Mouse (Mus musculus) forebrain, embryonic 15.5 days (tissue): Measurements from ENCODE around the gene Fyb. TPM values are rescaled to one million over a fixed set of nuclear protein-coding genes. Genes with fewer than 3 reads are reported as not detected.

Source experiments
- ATAC-seq: fragments of 200-750 bp; cut with Nextera tagmentation; replicated peaks from 2 replicates; pipeline ENCODE4 v1.8.0; 2017; ENCODE audit warnings: mild to moderate bottlenecking, moderate TSS enrichment, moderate library complexity
- H3K27ac ChIP-seq: fragments of 300-500 bp; sonication (generic); replicated peaks from 2 replicates; pipeline ENCODE4 v1.5.1; 2015; ENCODE audit warnings: mild to moderate bottlenecking, inconsistent platforms
- H3K27me3 ChIP-seq: fragments of 300-500 bp; sonication (generic); 2 replicates; pipeline ENCODE4 v1.6.1; 2015; ENCODE audit warnings: inconsistent platforms
- H3K36me3 ChIP-seq: fragments of 300-500 bp; sonication (generic); 2 replicates; pipeline ENCODE4 v1.6.1; 2015; ENCODE audit warnings: mild to moderate bottlenecking, inconsistent platforms
- H3K4me1 ChIP-seq: fragments of 300-500 bp; sonication (generic); 2 replicates; pipeline ENCODE4 v1.6.1; 2015; ENCODE audit warnings: inconsistent platforms
- H3K4me2 ChIP-seq: fragments of 300-500 bp; sonication (generic); replicated peaks from 2 replicates; pipeline ENCODE4 v1.6.1; 2015; ENCODE audit warnings: mild to moderate bottlenecking, inconsistent platforms
- H3K4me3 ChIP-seq: fragments of 300-500 bp; sonication (generic); 2 replicates; pipeline ENCODE4 v1.5.1; 2015; ENCODE audit warnings: mild to moderate bottlenecking, inconsistent platforms
- H3K9ac ChIP-seq: fragments of 300-500 bp; sonication (generic); replicated peaks from 2 replicates; pipeline ENCODE4 v1.6.1; 2015; ENCODE audit warnings: mild to moderate bottlenecking, inconsistent platforms
- H3K9me3 ChIP-seq: fragments of 300-500 bp; sonication (generic); 2 replicates; pipeline ENCODE4 v1.6.1; 2016; ENCODE audit warnings: inconsistent platforms
- WGBS: fragments of 180-500 bp; shearing (Covaris S2); methylation state at CpG from one replicate; pipeline ENCODE4 v1.1.7; 2015; ENCODE audit warnings: mixed read lengths; 5-methylcytosine and 5-hydroxymethylcytosine counted together
- polyA plus RNA-seq: library from polyadenylated mRNA; unstranded; fragments of >200 nt; fragmentation: Nextera tagmentation; extraction: Ambion mirVana; gene quantifications from 2 replicates; pipeline ENCODE4 v1.2.1, GENCODE M21; 2015

Gene Fyb
- polyA plus RNA-seq, 1 experiment from 2014 or later: 2.5 TPM

DNA sequence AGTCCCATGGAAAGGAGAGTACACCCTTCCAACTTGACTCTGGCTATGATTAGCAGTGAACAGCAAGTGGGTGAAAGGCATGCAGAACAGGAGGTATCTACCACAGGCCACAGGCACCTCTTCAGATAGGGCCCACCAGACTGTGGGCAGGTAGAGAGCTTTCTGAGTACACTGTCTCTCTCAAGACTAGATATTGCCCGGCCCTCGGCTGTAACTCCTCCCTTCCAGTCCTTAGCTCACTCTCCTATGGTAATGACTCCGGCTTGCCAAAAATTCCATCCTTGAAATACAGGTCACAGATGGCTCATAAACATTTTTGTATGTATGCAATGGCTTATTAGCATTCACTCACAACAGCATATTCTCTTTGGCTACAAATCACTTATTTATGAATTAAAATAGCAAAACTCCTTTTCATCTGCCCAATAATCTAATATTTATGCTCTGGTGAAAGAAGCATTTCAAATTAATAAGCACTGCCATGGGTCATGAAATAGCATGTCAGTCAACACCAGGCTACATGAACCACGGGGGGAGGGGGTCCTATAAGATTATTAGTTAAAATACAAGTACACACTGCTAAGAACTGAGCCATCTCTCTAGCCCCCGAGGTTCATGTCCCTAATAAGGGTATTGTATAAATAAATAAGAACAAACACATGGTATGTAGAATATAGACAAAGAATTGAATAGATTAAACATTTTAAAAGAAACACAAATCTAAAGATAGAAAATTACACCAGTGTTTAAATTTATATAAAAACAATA is 93.9 kb downstream of the Fyb start:
- H3K4me2 ChIP-seq: no peak overlapping the region
- peak; percentile 43; the same call in 1 of the 2 replicates for ATAC-seq
- no peak overlapping the region for H3K4me3 ChIP-seq
- 71% methylated on average over 5 of the region's 5 CpGs for WGBS
- no peaks in the 10 kb centered on the region for H3K27me3 ChIP-seq
- H3K4me1 ChIP-seq: no peaks in the 10 kb centered on the region
- H3K9ac ChIP-seq: no peak overlapping the region
- no peak overlapping the region for H3K27ac ChIP-seq
- no peaks in the 10 kb centered on the region for H3K36me3 ChIP-seq
- H3K9me3 ChIP-seq: no peaks in the 10 kb centered on the region

DNA sequence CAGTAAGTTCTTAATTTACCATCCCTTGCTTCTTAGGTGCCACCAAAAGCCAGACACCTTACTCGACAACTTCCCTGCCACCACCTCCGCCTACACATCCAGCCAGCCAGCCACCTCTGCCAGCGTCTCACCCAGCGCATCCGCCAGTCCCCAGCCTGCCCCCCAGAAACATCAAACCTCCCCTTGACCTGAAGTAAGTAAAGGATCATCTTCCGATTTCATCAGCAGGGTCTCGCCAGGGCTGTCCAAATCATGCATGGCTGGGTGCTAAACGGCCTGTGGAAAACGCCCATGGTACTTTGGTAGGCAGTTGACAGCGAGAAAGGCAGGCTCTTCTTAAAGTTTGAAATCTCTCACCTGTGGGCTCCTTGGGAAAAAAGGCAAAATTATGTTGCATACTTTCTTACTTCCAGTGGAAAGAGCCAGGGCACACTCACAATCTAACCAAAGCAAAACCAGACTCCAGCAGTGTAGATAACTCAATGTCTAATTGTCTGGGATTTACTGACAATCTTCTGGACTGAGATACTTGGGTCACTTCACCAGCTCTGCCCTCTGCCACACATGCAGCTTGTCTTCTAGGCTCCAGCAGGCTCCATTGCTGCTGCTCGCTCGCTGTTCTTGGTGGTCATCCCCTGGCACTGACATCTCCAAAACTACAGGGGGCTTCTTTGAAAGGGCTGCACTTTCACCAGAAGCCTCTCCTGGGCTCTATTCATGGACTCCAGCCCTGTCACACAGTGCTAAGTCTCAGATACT is 97.1 kb downstream of the Fyb start:
- Histone ChIP-seq H3K4me3 (no peak overlapping the region), H3K4me1 (peaks cover 4% of the 10 kb centered on the region; the same call in 1 of the 2 replicates), H3K9me3 (no peaks in the 10 kb centered on the region), H3K36me3 (no peaks in the 10 kb centered on the region), H3K27me3 (no peaks in the 10 kb centered on the region), H3K27ac (no peak overlapping the region), H3K9ac (no peak overlapping the region), H3K4me2 (no peak overlapping the region)
- WGBS: 90% methylated on average over 12 of the region's 12 CpGs
- ATAC-seq: no peak

DNA sequence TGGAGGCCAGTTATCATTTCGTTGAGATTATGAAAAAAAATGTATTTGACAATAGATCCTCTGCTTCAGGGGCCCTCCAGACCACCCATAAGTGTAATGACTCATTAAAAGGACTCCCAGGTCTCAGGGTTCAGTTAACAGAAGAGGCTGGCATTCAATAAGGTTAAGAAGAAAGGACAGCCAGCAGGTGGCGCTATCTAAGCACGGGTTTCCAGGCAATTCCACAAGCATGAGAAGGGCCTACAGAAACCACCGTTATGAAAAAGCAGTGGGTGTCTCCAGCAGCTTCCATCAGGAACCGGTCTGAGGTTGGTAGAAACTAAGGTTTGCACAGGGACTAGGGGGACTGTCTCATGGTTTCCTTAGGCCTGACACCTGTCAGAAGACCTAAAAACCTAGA is 99.9 kb downstream of the Fyb start:
- peaks cover 13% of the 10 kb centered on the region for H3K4me1 ChIP-seq
- H3K9ac ChIP-seq: no peak overlapping the region
- no peaks in the 10 kb centered on the region for H3K9me3 ChIP-seq
- 3% methylated on average over 5 of the region's 5 CpGs for WGBS
- H3K27ac ChIP-seq: no peak overlapping the region
- no peak overlapping the region for H3K4me2 ChIP-seq
- no peaks in the 10 kb centered on the region for H3K27me3 ChIP-seq
- H3K4me3 ChIP-seq: no peak overlapping the region
- ATAC-seq: peak; percentile 30; the same call in 1 of the 2 replicates
- no peaks in the 10 kb centered on the region for H3K36me3 ChIP-seq

DNA sequence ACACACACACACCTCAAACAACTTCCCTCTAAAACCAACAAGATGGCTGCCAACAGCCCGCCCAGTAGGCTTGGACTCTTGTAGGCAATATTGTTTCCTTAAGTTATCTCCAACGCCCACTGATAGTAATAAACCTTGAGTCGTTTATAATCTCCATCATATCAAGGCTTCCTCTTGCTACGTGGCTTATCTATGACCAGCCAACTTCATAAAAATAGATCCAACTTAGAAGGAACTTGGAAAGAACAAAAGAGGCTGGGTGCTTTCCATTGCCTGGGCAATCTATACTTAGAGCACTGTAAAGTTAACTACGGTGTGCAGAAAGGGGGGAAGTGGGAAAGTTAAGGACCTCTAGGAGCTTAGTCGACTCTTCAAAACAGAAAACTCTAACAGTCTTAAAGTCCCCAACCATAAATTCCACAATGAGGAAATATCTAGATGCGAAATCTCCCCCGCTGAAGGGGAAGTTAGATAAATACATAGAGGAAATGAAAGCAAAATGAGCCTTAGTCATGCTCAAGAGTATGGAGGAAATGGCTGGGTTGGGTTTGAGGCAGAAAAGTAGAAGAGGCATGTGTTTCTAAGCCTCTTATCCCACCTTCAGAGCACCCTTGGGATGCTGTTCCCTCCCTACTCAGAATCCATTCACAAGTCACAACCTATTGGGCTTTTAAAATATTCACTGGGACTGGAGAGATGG is 101.0 kb downstream of the Fyb start:
- 95% methylated on average over 8 of the region's 8 CpGs for WGBS
- H3K4me2 ChIP-seq: no peak overlapping the region
- no peak overlapping the region for H3K27ac ChIP-seq
- ATAC-seq: no peak
- H3K4me3 ChIP-seq: no peak overlapping the region
- H3K27me3 ChIP-seq: no peaks in the 10 kb centered on the region
- peaks cover 13% of the 10 kb centered on the region for H3K4me1 ChIP-seq
- no peaks in the 10 kb centered on the region for H3K36me3 ChIP-seq
- no peak overlapping the region for H3K9ac ChIP-seq
- H3K9me3 ChIP-seq: no peaks in the 10 kb centered on the region

DNA sequence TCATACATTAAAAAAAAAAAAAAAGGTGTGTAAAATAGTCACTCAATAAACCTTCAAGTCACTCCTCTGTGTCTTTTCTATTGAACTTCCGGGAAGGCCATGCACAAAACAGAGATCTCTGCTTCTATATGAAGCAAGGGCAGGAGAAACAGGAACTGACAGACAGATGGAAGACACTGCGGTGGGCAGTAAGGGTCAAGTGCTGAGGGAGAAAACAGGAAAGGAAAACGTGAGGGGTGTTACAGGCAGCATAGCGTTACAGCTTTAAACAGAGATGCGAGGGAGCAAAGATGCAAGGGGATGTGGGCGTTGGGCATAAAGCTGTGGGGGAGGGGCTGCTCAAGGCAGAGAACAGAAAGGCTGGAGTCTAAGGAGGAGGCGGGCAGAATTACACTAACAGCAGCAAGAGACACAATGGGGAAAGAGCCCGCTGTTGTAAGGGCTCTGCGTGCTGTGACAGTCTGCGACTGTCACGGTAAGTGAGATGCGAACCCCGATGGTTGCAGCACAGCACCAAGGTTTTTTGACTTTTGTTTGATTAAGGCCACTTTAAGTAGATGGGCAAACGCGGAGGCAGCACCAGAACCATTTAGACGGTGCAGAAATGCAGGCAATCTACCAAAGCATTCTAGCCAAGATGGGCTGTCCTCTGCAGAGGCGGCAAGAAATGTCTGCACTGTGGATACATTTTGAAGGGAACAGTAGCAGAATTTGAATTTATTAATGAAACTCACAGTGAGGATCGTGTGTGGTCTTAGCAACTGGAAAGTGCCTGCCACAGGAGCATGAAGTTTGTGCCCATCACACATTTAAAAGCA is 101.9 kb downstream of the Fyb start:
- peak; percentile 75 for ATAC-seq
- H3K36me3 ChIP-seq: no peaks in the 10 kb centered on the region
- no peaks in the 10 kb centered on the region for H3K27me3 ChIP-seq
- H3K27ac ChIP-seq: no peak overlapping the region
- H3K9ac ChIP-seq: peak overlapping the region; percentile 18; the same call in 1 of the 2 replicates
- H3K4me2 ChIP-seq: peak overlapping the region; percentile 41
- WGBS: 9% methylated on average over 18 of the region's 18 CpGs
- H3K4me3 ChIP-seq: peak overlapping the region; percentile 31
- peaks cover 13% of the 10 kb centered on the region for H3K4me1 ChIP-seq
- H3K9me3 ChIP-seq: no peaks in the 10 kb centered on the region

DNA sequence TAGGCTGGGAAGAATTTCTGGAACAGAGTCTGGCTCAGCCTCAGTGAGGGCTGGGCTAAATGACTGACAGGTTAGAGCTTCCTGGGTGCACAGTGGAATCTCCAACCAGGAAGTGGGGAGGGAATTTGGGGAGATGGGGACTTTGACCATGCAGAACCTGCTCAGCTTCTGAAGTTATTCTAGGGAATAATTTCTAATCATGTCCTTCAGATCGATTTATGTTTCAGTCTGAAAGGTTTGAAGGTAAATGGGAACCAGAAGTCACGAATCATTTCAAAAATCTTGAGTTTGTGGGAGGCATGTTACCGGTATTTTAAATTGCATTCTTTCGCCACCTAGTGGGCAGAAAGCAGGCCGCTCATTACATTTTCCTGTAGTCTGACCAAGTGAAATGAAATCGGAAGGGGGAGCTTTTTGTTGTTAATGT is 103.0 kb downstream of the Fyb start:
- no peaks in the 10 kb centered on the region for H3K9me3 ChIP-seq
- WGBS: 2% methylated on average over 6 of the region's 6 CpGs

DNA sequence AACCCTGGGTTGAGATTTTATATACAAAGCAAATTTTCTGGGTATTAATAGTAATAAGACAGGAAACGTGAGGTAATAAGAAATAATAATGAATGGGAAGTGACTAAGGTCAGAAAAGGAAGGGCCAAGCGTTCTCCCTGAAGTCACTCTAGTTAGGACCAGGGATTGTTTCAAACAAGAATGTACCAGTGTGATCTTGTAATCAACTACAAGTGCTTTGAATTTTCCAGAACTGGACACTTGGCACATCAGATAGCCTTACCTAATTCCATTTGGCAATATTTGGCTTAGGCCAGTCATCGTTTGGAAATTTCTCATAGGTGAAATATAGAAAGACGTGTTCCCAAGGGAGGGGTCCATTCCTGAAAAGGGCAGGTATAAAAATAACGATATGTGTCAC is 103.5 kb downstream of the Fyb start:
- WGBS: 71% methylated on average over 5 of the region's 5 CpGs
- Histone ChIP-seq H3K27me3 (no peaks in the 10 kb centered on the region), H3K4me1 (peaks cover 13% of the 10 kb centered on the region), H3K4me3 (no peak overlapping the region), H3K36me3 (no peaks in the 10 kb centered on the region), H3K9ac (no peak overlapping the region), H3K4me2 (no peak overlapping the region), H3K9me3 (no peaks in the 10 kb centered on the region), H3K27ac (no peak overlapping the region)
- no peak for ATAC-seq

More for the DNA sequence above, 103.0 kb downstream of the Fyb start:
- peak; percentile 66 for ATAC-seq
- Histone ChIP-seq H3K4me2 (peak overlapping the region; percentile 41), H3K27ac (no peak overlapping the region), H3K27me3 (no peaks in the 10 kb centered on the region), H3K9ac (0 out of 2 replicates have a peak overlapping the region, but pooled peaks have one; percentile 7), H3K4me1 (peaks cover 13% of the 10 kb centered on the region), H3K36me3 (no peaks in the 10 kb centered on the region), H3K4me3 (peak overlapping the region; percentile 21)

DNA sequence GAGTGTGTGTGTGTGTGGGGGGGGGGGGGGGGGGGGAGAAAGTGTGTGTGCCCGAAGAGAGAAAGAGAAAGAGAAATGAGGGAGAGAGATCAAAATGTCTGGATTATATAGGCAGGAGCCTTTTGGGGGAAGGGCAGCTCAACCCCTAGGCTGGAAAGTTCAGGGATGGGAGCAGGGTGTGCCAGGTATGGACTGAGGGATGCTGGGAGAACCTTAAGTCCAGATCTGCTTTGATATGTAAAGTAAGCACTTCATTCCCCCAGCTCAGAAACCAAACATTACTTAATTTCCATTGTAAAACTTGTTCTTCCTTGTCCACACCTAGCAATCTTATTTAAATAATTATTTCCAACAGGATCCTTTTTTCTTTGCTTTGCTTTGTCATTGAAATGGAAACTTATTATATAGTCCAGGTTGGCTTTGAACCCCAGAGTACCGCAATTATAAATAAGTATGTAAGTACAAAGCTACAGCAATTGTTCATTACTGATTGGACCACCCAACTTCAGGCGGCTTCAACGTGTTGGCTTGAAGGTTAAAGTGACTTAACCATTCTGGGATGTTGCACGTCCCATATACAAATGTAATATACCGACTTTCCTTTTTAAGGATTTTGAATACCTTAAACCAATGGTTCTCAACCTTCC is 105.9 kb downstream of the Fyb start:
- no peaks in the 10 kb centered on the region for H3K36me3 ChIP-seq
- no peak overlapping the region for H3K27ac ChIP-seq
- no peak for ATAC-seq
- 89% methylated on average over 5 of the region's 6 CpGs for WGBS
- no peak overlapping the region for H3K4me3 ChIP-seq
- H3K4me2 ChIP-seq: no peak overlapping the region
- no peaks in the 10 kb centered on the region for H3K9me3 ChIP-seq
- H3K9ac ChIP-seq: no peak overlapping the region
- H3K4me1 ChIP-seq: peaks cover 13% of the 10 kb centered on the region
- H3K27me3 ChIP-seq: no peaks in the 10 kb centered on the region

DNA sequence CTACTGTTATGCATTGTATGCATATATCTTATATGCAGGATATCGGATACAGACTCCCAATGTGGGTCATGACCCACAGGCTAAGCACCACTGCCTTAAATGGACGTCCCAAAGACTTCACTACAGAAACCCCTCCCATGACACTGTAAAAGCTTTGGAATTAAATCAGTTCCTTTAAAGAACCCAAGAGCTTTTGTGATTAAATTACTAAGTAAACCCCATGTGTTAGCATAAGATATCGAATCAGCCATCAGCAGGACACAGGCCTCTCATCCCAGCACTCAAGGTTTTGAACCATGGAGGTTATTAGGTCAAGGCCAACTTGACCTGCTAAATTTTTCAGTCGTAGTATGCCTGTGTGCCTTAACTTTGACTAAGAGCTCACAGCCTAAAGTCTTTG is 106.5 kb downstream of the Fyb start:
- no peak for ATAC-seq
- no peaks in the 10 kb centered on the region for H3K36me3 ChIP-seq
- no peak overlapping the region for H3K4me3 ChIP-seq
- no peak overlapping the region for H3K4me2 ChIP-seq
- no peaks in the 10 kb centered on the region for H3K27me3 ChIP-seq
- H3K9ac ChIP-seq: no peak overlapping the region
- 81% methylated on average over 4 of the region's 4 CpGs for WGBS
- no peaks in the 10 kb centered on the region for H3K9me3 ChIP-seq
- H3K4me1 ChIP-seq: peaks cover 13% of the 10 kb centered on the region
- no peak overlapping the region for H3K27ac ChIP-seq

DNA sequence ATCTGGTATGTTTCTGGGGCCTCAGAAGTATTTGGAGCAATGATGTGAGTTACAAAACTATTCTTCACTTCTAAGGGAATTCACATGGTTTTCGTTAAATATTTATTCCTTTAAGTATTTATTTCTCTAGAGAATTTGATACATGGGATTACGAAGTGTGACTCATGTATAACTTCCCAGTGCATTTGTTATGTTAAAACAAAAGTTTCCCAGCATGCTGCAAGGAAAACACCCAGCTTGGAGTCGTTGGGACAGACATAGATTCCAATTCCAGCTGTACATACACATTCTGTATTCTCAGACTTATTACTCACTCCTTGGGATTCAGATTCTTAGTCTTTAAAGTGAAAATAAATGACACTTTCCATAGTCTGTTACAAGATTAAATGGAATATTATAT is 112.8 kb downstream of the Fyb start:
- Histone ChIP-seq H3K27ac (no peak overlapping the region), H3K36me3 (no peaks in the 10 kb centered on the region), H3K9ac (no peak overlapping the region), H3K4me2 (no peak overlapping the region), H3K27me3 (no peaks in the 10 kb centered on the region), H3K9me3 (no peaks in the 10 kb centered on the region), H3K4me1 (no peaks in the 10 kb centered on the region), H3K4me3 (no peak overlapping the region)
- ATAC-seq: no peak
- 79% methylated on average over 3 of the region's 3 CpGs for WGBS

DNA sequence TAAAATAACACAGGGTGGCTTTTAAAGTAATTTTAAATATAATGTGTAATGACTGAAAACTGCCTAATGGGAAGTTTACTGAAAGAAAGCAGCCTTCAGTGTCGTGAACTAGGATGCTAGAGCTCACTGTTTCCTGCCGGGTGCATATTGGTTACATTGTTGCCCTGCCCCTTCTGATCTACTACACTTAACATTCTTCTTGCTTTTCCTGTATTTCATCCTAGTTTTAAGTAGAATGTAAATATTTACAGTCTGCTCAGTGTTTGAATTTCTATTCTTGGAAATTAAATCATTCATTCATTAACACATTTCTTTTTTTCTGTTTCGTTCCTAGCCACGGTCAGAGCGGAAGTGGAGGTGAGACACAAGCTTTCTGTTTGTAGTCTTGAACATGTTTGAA is 119.6 kb downstream of the Fyb start:
- no peaks in the 10 kb centered on the region for H3K9me3 ChIP-seq
- ATAC-seq: no peak
- no peak overlapping the region for H3K27ac ChIP-seq
- H3K9ac ChIP-seq: no peak overlapping the region
- no peaks in the 10 kb centered on the region for H3K27me3 ChIP-seq
- no peaks in the 10 kb centered on the region for H3K36me3 ChIP-seq
- H3K4me2 ChIP-seq: no peak overlapping the region
- no peak overlapping the region for H3K4me3 ChIP-seq
- WGBS: 64% methylated on average over 5 of the region's 5 CpGs
- H3K4me1 ChIP-seq: no peaks in the 10 kb centered on the region
